Mouse (Mus musculus) spleen, postnatal 10 days (tissue): ENCODE data around the gene Boc.

Source experiments
- DNase-seq, 2 experiments: peaks; one replicate each; pipeline ENCODE4 v3.0.0; 2021 to 2022; ENCODE audit warnings: low spot score in 2 of 2

Boc gene

DNA sequence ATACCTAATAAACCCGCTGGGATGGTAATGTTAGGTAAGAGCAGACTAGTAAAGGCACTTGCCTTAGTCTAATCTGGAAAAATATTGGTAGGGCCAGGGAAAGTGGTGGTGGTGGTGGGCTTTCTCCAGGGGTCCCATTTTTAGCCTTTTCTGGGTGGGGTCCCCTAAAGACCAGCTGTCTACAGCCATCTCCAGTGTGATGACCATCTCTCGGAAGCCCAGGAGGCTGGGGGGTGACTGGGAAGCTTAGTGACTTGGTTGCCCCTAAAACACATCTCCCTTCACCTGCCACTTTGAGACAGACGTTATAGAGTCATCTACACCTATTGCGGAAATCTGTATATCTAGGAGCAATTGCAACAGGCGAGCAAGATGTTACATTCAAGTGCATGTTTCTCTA, 6.0 kb downstream of the Boc start:
- DNase-seq, result no peak

DNA sequence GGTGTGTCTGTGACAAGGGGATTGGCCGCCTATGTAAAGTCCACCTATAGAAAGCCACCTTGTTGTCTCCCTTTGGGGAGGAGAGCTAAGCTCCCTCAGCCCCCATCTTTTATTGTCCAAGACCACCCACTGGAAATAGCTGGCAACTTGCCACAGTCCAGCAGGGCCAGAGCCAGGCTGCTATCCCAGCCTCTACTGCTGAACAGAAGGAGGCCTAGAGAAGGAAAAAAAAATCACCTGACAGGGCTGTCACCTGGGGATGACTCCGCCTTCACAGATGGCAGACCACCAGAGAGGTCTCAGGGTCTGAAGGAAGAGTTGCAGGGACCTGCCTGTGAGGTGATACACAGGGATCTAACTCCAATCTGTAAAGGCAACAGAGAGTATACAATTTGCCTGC, 6.7 kb downstream of the Boc start:
- DNase-seq, result no peak

DNA sequence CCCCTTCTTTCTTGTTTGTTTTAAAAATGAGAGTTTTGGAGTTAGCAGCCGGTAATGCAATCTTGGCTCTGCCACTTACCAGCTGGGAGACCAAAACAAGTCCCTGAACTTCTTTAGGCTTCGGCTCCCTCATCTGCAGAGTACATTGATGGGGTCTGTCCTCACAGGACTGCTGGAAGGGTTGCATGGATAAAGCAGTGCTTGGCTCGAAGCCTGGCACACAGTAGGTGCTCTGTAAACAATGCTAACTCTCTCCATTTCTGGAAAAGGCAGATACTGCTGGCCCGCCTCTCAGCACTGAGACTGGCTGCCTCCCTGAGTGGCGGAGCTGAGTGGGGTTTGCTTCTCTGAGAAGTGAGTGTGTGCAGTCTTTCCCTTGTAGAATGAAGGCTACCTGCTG, 7.2 kb downstream of the Boc start:
- DNase-seq, result no peak

DNA sequence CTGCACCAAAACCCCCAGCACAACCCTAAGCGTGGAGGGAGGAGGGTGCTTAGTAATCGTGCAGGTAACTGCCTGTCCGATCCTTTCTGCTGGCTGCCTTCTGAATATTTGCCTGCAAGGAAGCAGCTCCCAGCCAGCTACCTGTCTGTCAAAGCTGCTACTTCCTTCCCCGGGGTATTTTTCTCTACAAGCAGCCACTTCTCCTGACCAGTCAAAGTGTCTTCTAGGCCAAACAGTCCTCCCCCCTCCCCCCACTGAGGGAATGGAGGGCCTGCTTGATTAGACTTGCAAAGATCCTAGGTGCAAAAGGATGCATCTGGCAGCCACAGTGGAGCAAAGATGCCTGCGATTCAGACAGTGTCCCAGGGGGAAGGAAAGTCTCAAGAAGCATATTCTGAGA, 7.9 kb downstream of the Boc start:
- DNase-seq, result no peak

DNA sequence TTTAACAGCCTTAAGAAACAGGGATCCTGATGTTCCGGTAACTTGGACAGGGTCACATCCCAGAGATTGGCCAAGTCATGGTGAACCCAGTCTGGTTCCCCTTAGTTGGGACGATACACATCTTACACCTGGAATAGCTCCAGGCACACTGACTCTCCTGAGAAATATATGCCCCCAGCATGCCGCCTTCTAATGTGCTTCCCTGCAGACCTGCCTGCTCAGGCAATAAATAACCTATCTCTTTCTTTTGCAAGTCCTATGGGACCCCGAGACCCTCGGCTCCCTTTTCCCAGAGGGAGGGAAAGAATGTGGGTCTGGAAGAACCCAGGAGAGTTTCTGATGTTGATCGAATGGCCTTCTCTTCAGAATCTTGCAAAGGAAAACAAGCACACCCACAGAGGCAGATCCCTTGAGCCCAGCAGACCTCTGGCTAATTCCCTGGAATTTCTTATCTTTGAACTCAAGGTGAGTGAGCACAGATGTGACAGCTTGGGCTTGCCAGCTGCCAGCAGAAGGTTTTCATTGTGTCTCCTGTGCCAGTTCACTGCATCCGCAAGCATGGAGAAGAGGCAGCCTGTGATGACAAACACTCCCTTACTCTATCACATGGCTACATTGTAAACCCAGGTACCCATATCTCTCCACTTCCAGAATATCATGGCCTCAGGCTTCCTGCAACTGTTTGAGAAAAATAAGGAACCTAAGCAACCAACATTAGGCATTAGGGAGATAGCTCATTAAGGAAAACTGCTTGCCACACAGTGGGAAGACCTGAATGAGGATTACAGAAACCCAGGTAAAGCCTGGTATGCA, 8.6 kb downstream of the Boc start:
- no peak for DNase-seq

DNA sequence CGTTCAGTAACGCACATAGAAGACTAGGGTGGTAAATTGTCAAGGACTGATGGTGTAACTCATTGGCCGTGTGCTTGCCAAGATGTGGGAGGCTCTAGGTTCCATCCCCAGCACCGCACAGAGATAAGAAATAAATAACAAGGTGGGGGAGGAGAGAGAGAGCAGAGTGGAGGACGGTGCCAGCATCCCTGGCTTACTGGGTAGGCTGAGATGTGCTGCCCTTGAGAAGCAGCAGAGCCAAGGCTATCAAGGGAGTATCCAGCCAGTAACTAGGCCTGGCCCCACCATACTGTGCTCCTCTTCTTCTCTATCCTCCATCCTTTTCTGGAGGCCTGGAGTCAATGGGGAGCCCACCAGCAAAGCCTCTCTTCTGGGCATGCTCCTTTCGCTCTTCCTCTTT, 9.3 kb downstream of the Boc start:
- DNase-seq, result no peak

DNA sequence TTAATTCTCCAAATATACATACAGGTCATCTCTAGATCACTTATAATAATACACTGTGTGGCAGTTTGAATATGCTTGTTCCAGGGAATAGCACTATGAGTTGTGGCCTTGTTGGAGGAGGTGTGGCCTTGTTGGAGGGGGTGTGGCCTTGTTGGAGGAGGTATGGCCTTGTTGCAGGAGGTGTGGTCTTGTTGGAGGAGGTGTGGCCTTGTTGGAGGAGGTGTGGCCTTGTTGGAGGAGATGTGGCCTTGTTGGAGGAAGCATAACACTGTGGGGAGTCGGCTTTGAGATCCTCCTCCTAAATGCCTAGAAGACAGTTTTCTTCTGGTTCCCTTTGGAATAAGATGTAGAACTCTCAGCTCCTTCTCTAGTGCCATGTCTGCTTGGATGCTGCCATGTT, 10.7 kb downstream of the Boc start:
- no peak for DNase-seq

DNA sequence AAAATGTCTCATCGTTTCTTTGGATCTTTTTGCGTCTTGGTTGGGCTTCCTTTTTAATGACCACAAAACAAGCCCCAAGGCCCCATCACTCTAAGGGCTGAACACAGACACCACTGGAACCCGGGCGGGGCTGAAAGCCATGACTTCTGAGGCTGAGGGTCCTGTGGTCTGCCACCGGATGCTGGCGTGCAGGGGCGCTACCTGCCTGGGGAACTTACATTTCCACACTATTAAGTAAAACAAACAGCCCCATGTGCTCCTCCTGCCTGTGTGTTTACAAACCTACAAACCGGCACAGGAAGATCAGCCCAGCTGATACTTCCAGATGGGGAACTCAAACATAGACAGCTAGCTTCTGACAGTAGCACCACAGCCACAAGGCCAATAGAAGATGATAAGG, 11.9 kb downstream of the Boc start:
- DNase-seq, result no peak

DNA sequence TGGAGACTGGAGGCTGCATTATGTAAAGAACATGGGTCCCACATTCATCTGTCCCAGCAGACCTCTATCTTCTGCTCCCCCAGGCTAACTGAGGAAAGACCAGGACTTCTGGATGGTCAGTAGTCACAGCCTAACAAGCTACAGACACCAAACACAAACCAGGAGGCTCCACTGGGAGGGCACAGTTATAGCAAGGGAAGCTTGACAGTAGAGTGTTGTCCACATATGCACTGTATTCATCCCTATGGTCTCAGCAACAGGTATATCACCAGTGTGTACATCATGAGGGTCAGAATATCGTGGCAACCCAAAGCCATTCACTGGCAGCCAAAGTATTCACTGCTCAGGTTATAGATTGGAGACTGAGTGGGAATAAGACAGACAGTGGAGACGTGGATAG, 12.8 kb downstream of the Boc start:
- no peak for DNase-seq

DNA sequence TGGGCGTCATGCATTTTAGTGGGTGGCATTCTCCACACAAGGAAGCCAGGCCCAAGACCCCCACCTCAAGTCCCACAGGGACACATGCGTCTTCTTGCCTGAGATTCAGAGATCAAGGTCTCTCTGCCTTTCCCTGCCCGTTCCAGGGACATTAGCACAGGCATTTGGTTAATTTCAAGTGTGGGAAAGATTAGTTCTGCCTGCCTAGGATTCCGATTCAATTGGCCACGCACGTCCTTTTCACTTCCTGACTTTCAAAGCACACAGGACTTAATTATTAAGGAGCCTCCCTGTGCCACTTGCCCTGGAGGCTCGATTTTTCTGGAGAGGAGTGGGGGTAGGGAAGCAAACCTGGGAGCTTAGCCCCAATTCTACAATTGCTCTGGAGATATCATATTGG, 13.5 kb downstream of the Boc start:
- no peak for DNase-seq

DNA sequence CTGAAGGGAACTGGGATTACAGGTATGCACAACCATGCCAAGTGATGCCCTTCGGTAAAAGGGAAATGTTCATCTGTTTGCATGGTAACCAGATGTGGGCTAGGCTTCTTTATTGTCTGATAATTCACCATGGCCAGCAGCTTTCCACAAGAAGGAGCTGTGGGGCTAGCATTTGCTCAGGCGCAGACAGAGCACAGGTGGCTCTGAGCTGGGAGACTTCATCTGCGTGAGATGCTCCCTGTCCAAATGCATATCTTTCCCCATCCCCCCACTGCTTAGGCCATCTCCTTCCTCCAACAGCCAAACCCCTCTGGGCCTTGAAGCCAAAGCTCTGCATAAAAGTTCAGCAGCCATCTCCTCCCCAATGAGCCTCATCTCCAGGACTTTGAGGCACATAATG, 15.6 kb downstream of the Boc start:
- DNase-seq, result no peak

DNA sequence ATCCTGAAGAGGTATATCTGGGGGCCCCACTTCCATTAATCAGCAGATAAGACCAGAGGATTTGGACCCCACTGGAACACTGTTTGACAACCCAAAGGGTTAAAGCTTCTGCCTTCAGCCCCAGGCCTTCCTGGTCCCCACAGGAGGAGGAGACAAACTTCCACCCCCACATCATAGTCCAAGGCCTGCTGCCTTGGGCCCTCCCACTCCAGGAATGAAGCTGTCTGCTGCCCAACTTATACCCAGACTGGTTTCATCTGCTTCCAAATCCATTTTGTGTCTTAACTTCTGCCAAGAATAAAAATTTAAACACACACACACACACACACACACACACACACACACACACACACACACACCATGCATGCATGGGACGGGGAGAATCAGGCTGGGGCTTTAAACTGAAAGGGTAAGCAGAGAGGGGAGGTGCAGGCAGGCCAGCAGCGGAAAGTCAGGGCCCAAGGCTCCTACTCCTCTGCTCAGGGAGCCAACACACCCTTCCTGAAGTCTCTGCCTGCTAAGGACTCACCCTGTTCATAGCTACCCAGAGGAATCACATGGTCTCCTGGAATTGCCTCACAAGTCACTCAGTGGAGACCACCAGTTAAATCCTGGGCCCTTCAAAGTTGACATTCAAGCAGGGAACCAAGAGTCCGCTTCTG, 16.5 kb downstream of the Boc start:
- no peak for DNase-seq

DNA sequence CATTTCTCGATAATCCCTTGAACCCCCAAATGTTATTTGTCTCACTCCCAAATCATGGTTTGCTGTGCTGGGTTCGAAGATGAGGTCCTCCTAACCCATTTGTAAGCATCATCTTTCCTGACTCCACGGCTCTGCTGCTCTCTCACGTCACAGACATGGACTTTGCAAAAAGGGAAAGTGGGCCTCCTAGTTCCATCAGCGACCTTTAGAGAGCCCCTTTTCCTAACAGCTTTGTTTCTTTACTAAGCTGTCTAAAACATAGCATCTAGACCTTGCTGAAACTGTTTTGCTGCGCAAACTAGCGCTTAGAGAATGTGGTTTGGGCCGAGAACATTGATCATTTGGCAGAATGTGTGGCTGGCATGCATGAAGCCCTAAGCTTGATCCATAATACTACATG, 19.1 kb downstream of the Boc start:
- DNase-seq, result no peak

DNA sequence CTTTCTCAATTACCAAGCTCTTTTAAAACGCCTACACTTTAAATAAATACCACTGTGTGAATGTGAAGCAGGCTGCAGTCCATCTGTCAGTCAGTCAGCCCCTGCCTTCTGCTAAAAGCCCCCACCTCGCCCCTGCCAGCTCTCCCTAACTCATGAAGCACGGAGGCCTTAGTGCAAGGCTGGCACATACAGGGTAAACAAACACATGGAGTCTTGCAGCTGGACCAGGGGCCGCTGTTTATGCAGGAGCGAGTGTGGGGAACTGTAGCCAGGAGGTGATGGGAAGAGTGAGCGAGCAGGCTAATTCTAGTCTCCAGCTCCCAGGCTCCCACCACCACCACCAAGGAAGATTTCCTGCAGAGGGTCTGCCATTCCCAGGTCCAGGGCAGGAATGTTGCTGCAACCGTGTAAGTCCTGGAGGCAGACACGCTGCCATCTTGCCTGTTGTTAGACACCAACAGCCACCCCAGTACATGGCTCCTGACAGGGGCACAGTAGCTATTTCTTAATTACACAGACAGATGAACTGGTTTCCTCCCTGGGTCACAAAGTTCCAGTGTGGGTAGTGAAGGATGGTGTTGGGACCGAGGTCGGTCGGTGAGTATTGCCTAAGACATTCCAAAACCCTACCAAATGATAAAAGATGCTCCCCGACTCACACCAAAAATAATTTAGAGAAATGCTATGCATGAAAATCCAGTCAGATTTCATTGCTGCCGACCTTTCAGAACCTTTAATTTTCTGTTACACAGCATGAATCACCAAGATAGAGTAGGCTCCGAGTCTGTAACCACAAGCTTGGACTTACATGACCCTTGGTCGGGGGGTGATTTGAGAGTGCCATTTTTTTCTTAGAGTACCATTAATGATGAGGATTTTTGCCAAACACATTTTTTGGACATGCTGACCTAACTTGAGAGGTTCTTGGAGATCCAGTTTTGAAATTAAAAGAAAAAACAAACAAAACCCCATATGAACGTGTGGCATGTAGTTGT, 20.0 kb downstream of the Boc start:
- DNase-seq, result no peak

DNA sequence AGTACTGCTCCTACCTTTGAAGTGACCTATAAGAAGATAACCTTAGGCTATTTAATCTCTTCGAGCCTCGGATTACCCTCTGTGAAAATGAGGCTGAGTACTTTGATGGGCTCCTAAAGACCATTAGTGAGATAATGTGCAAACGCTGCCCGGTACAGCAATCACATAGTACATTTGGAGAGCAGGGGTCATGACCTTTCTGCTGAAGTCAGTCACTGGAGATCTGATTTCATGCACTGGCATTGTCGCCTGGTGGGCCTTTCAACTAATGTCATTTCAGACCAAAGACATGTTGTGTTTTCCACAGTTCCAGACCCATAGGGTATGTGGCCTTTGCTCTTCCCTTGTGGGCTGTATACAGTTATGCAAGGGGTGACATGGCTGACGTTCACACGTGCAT, 24.6 kb downstream of the Boc start:
- DNase-seq, result no peak

DNA sequence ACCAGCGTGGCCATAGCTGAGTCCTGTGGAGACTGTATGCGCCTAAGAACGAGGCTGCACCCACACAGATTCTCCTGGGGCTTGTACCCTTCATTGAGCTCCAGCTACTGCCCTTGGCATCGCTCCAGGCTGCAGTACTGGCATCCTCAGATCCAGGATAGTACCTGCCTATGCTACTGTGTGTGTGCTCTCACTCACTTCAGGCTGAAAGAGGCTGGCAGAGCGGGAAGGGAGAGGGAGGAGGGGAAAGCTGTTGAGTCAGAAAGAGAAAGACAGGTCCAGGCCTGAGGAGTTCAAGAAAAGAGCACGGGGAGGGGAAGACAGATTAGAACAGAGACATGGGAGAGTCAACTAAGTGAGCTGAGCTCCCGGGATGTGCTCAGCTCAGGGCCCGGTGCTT, 25.2 kb downstream of the Boc start:
- DNase-seq, result no peak

DNA sequence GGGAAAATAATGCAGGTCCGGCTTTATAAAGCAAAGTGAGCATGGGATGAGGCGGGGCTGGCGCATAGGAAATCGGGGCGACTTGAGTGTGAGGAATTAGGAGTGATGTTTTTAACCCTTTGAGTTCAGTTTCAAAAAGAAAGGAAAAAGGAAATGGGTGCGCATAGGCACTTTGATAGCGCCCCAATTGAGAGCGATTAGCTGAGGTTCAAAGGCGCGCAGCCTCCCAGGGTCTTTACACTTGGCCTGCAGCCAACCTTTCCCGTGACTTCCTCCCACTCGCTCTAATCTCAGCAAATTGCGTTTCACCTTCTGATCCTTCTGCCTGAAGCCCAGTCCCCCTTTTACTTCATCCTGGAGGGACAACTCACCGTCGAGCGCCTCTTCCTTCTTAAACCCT, 25.8 kb downstream of the Boc start:
- DNase-seq, result no peak

DNA sequence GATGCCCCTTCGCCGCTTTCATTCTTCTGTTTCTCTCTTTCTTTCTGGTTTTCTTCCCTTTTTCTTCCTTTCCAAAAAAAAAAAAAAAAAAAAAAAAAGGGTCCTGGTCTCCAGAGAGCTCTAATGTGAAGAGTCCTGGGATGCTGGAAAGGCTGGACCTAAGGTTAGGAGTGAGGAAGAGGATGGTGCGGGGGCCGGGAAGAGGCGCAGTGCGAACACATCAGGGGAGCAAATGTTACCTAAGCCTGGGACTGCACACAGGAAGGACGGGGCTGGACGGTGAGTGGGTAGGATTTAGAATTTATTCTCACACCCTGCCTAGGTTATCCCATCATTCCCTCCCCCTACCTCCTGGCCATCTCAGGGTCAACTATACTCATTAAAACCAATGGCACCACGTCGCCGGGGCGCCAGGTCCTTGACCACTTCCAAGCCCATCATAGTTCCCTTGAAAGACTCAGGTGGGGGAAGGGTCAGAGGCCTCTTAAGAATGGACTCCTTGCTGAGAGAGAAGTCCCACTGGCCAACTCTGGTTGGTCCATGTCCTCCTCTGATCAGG, 27.4 kb downstream of the Boc start:
- no peak for DNase-seq

DNA sequence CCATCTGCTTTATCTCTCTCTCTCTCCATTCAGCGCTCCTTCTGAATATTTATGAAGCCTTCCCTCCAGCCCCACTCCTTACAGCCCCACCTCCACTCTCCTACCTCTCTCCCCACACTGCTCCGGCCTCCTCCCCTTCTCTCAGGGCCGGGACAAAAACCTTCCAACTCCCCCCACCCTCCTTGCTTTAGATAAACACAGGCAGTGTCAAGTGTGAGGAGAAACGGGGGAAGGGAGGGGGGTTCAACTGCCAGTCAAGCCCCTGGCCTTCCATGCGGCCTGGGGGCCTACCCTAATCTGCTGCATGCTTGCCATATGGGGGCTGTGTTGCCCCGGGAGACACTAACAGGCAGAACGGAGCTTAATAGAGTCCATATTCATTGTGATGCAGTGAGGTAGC, 27.9 kb downstream of the Boc start:
- no peak for DNase-seq

DNA sequence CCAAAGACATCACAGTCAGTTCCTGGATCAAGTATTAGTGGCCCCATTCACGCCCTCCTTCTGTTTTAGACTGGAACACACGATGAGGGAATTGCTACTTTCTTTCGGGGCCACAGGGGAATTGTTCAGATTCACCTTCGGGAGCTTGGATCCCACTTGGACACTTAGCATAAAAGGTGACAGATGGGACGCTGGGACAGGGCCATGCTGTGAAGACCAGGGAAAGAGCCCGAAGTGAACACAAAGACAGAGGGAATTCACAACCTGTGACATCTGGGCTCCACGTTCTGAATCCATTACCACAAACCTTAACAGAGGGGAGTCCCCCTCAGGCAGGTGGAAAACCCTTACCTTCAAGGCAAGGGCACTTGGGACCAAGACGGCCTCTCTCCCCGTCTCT, 28.5 kb downstream of the Boc start:
- no peak for DNase-seq

DNA sequence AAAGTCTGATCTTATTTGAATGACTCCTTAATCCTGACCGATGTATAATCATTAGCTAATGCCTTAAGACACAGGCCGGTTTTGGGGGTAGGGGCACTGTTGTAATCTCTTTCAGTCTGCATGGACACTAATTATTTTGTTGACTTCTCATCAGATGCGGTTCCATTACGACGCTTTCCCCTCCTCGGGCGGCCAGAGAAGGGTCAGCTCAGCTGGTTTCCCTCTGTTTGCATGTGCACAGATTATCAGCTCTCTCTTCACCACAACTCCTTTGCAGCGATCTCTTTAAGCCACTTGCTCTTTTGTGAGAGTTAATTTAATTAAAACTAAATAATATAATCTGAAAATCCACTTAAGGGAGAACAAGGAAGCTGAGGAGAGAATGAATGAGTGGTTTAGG, 29.0 kb downstream of the Boc start:
- no peak for DNase-seq

DNA sequence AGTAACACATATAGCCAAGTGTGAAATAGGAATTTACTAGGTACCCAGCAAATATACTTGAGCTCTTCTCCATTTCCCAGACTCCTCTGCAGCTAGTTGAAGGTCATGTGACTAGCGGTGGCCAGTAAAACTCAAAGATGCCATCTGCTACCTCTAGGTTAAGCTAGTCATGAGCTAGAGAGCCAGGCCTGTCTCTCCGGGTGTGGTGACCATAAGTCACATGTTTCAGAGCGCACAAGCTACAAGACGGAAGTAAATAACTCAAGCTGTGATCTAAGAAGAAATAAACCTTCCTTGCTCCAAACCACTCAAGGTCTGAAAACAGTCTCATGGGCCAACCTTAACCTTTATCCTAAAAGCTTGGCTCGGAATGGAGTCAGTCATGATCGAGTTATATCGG, 29.7 kb downstream of the Boc start:
- DNase-seq, result no peak
